Mouse (Mus musculus) testis, postnatal 14 days (tissue): Measurements from ENCODE around the gene Vps52.

Source experiments
- DNase-seq: peaks from one replicate; pipeline ENCODE4 v3.0.0; 2021; ENCODE audit warnings: low spot score

Vps52 gene

DNA sequence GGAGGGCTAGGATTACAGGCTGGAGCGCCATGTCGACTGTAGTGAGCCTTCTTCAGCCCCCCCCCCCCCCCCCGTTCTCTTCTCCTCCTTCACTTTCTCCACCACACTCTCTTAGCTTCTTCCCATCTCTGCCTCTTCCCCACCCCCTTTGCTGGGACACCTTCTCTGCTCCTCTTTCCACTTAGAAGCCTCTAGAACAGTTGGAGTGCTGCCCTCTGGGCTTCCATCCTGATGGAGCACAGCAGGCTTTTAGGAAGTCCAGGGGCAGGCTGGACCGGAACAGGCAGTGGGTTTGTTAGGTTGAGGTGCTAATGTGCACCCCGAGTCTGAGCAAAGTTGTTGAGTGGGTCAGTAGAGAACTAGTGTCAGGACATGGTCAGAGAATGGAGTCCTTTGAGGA, 54.5 kb downstream of the Vps52 start:
- DNase-seq, result no peak

- DNase-seq, result no peak
Observed at GRCm38 (mm10) chr17:34013436-34013835, 57.8 kb downstream of the Vps52 start.
